Mouse (Mus musculus) megakaryocyte, embryonic 14.5 days (primary cell): Measurements from ENCODE around the gene AI661453.

Experiments
- FLI1 ChIP-seq: IDR thresholded peaks from 2 replicates; pipeline ENCODE4 v1.6.1; 2012; ENCODE audit warnings: low read length, inconsistent platforms, mixed read lengths
- GATA1 ChIP-seq: IDR thresholded peaks from 3 replicates; pipeline ENCODE4 v1.6.1; 2012; ENCODE audit warnings: mixed read lengths, low read length, inconsistent platforms, borderline replicate concordance

GRCm38 (mm10) chr17:47462209-47462608, 25.8 kb downstream of the AI661453 start:
- no peak for TF ChIP-seq GATA1
- TF ChIP-seq FLI1 = no peak
